Mouse (Mus musculus) hindbrain, embryonic 12.5 days (tissue): ENCODE results near the gene Babam2. TPM values are rescaled to one million over a fixed set of nuclear protein-coding genes. Genes with fewer than 3 reads are reported as not detected.

Source experiments
- ATAC-seq: fragments of 200-750 bp; cut with Nextera tagmentation; 2 replicates; pipeline ENCODE4 v1.8.0; 2017; ENCODE audit warnings: moderate TSS enrichment; ENCODE audit not compliant: low FRiP score
- H3K27ac ChIP-seq: fragments of 300-500 bp; sonication (generic); 2 replicates; pipeline ENCODE4 v1.5.1; 2016; ENCODE audit warnings: mild to moderate bottlenecking
- H3K27me3 ChIP-seq: fragments of 300-500 bp; sonication (generic); 2 replicates; pipeline ENCODE4 v1.6.1; 2016; ENCODE audit warnings: mild to moderate bottlenecking
- H3K36me3 ChIP-seq: fragments of 300-500 bp; sonication (generic); 2 replicates; pipeline ENCODE4 v1.6.1; 2016; ENCODE audit warnings: mild to moderate bottlenecking
- H3K4me1 ChIP-seq: fragments of 300-500 bp; sonication (generic); 2 replicates; pipeline ENCODE4 v1.6.1; 2016
- H3K4me2 ChIP-seq: fragments of 300-500 bp; sonication (generic); replicated peaks from 2 replicates; pipeline ENCODE4 v1.6.1; 2016; ENCODE audit warnings: mild to moderate bottlenecking
- H3K4me3 ChIP-seq: fragments of 300-500 bp; sonication (generic); 2 replicates; pipeline ENCODE4 v1.5.1; 2016; ENCODE audit warnings: mild to moderate bottlenecking
- H3K9ac ChIP-seq: fragments of 300-500 bp; sonication (generic); 2 replicates; pipeline ENCODE4 v1.6.1; 2016; ENCODE audit warnings: mild to moderate bottlenecking, moderate library complexity
- H3K9me3 ChIP-seq: fragments of 300-500 bp; sonication (generic); replicated peaks from 2 replicates; pipeline ENCODE4 v1.6.1; 2016; ENCODE audit warnings: mild to moderate bottlenecking
- WGBS: fragments of 180-500 bp; shearing (Covaris S2); methylation state at CpG from one replicate; pipeline ENCODE4 v1.1.7; 2016; 5-methylcytosine and 5-hydroxymethylcytosine counted together
- polyA plus RNA-seq: library from polyadenylated mRNA; unstranded; fragments of >200 nt; fragmentation: Nextera tagmentation; extraction: Ambion mirVana; gene quantifications from 2 replicates; pipeline ENCODE4 v1.2.1, GENCODE M21; 2016

Babam2 gene
- polyA plus RNA-seq, 1 experiment from 2014 or later, result 45.2 TPM

DNA sequence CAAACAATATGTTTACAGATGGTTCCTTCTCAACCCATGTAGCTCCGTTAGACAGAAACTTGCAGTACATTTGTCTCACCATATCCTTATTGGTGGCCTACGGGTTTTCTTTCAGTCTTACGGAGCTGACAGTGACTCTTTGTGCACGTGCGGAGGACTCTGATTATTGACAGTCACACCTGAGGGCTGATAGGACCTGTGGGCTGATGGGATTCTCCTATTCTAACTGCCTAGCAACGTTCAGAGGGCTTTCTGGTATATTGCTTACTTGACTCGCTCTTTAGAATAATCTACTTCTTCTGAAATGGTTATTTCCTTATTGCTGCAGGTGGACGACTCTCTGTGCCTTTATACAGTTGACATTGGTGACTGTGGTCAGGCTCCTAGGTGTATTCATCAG, 243.4 kb downstream of the Babam2 start:
- Histone ChIP-seq H3K9me3 (no peaks in the 10 kb centered on the region), H3K36me3 (no peaks in the 10 kb centered on the region), H3K27me3 (no peaks in the 10 kb centered on the region), H3K4me3 (no peak overlapping the region), H3K9ac (no peak overlapping the region), H3K4me2 (no peak overlapping the region), H3K27ac (no peak overlapping the region), H3K4me1 (no peaks in the 10 kb centered on the region)
- ATAC-seq, result no peak
- WGBS, result 88% methylated on average over 8 of the region's 8 CpGs

DNA sequence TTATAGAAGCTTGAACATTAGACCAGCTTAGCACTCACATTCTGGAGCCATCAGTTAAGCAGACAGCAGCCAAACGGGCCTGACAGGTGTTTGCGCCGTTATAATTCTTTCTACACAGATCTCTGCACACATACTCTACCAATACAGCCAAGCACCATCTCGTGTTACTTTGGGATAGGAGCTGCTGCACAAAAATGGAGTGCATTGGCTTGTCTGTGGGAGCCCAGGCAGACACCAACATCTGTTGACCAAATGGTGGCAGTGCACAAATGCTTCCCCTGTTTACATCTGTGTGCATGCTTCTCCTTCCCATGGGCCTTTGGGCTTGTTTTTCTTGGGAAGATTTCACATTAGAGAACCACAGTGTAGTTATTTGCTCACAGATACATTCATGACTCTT, 249.7 kb downstream of the Babam2 start:
- no peaks in the 10 kb centered on the region for H3K9me3 ChIP-seq
- no peak overlapping the region for H3K27ac ChIP-seq
- no peak overlapping the region for H3K4me3 ChIP-seq
- no peaks in the 10 kb centered on the region for H3K4me1 ChIP-seq
- no peak overlapping the region for H3K9ac ChIP-seq
- no peaks in the 10 kb centered on the region for H3K27me3 ChIP-seq
- WGBS, result 76% methylated on average over 4 of the region's 4 CpGs
- no peak overlapping the region for H3K4me2 ChIP-seq
- ATAC-seq, result no peak
- H3K36me3 ChIP-seq, result no peaks in the 10 kb centered on the region

DNA sequence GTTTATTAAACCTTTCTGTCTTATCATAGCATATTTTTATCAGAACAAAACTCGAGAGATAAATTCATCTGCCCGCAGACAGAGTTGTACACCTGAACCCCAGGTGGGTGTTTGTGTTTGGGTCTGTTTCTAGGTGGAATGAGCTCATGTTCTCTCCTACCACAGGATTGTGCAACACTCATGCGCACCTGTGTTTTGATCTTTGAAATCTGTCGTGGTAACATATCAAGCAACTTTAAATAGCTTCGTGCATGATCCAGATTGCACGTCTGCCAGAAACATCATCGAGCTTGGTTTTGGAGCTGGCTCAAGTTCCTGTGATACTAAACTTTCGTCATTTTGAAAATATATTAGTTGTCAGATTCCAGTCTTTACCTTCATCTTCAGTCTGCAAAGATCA, 251.9 kb downstream of the Babam2 start:
- ATAC-seq, result no peak
- H3K4me2 ChIP-seq, result no peak overlapping the region
- no peaks in the 10 kb centered on the region for H3K27me3 ChIP-seq
- no peak overlapping the region for H3K9ac ChIP-seq
- H3K4me1 ChIP-seq, result no peaks in the 10 kb centered on the region
- no peaks in the 10 kb centered on the region for H3K9me3 ChIP-seq
- 88% methylated on average over 8 of the region's 8 CpGs for WGBS
- no peaks in the 10 kb centered on the region for H3K36me3 ChIP-seq
- no peak overlapping the region for H3K27ac ChIP-seq
- no peak overlapping the region for H3K4me3 ChIP-seq

DNA sequence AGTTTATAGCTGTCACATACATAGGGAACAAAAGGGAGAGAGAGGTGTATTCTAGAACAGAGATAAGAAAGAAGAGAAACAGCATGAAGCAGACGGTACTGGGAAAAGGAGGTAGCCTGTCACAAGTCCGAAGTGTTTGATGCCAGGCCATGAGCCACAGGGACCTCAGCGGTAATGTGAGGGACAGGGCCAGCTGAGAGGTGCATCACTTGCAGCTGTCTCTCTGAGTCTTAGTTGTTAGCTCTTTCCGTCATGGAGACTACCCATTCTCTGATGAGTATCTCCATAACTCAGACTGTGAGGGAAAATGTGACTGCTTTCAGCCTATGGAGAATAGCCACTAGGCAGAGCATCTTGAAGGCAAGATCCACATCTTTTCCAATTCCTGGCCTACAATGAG, 253.0 kb downstream of the Babam2 start:
- Histone ChIP-seq H3K9me3 (no peaks in the 10 kb centered on the region), H3K9ac (no peak overlapping the region), H3K4me1 (no peaks in the 10 kb centered on the region), H3K4me3 (no peak overlapping the region), H3K27me3 (no peaks in the 10 kb centered on the region), H3K36me3 (no peaks in the 10 kb centered on the region), H3K4me2 (no peak overlapping the region), H3K27ac (no peak overlapping the region)
- ATAC-seq, result no peak
- 95% methylated on average over 4 of the region's 4 CpGs for WGBS

DNA sequence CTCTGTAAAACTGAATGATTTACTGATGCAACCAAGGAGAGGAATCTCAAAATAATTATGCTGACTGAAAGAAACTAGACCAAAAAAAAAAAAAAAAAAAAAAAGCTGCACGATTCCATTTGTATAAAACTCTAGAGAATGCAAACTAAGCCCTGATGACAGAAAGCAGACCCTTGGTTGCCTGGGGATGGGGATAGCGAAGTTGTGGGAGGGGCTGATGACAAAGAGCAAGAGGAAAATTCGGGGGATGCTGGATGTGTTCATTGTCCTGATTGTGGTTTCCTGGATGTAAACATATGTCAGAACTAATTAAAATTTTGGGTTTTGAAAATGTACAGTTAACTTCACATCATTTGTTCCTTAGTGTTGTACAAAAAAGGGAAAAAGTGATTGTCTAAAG, 257.7 kb downstream of the Babam2 start:
- Histone ChIP-seq H3K36me3 (no peaks in the 10 kb centered on the region), H3K4me1 (no peaks in the 10 kb centered on the region), H3K9me3 (no peaks in the 10 kb centered on the region), H3K4me3 (no peak overlapping the region), H3K4me2 (no peak overlapping the region), H3K27me3 (no peaks in the 10 kb centered on the region), H3K9ac (no peak overlapping the region), H3K27ac (no peak overlapping the region)
- 89% methylated on average over 3 of the region's 3 CpGs for WGBS
- ATAC-seq, result no peak

DNA sequence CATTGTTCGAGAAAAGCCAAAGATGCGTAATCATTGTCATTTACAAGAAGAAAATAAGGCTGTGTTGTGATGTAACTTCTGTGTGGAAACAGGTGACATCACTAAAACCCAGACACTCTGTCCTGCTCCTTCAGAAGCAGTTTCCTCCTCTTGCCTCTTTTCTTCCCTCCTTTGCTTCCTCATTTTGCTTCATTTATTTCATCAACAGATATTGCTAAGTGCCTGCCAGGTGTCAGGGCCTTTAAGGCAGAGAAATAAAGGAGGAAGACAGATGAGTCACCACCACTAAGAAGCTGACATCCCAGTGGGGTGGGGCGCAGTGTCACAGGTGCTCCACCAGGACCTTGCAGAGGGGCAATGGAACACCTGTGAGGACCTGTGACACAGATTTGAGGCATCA, 258.9 kb downstream of the Babam2 start:
- WGBS, result 93% methylated on average over 3 of the region's 3 CpGs
- H3K27me3 ChIP-seq, result no peaks in the 10 kb centered on the region
- no peaks in the 10 kb centered on the region for H3K36me3 ChIP-seq
- H3K9me3 ChIP-seq, result no peaks in the 10 kb centered on the region
- ATAC-seq, result no peak
- no peak overlapping the region for H3K27ac ChIP-seq
- no peak overlapping the region for H3K9ac ChIP-seq
- H3K4me1 ChIP-seq, result no peaks in the 10 kb centered on the region
- H3K4me2 ChIP-seq, result no peak overlapping the region
- H3K4me3 ChIP-seq, result no peak overlapping the region

DNA sequence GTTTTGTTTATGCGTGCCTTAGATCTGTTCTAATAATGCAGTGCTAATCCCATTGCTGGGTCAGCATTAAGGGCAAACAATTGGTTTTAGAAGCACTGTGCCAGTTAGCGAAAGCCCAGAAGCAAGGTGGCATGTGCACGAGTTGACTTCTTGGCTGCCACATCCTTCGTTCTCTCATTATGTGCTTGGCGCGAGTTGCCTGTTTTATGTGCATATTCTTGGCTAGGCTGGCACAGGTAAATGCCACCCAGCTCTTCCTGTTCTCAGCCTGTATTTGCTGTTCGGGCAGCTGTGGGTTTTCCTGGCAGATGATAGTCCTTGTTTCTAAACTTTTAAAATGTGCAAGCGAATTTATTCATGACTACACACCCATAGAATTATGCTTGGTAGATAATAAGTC, 262.4 kb downstream of the Babam2 start:
- Histone ChIP-seq H3K4me1 (no peaks in the 10 kb centered on the region), H3K36me3 (no peaks in the 10 kb centered on the region), H3K4me3 (no peak overlapping the region), H3K9me3 (no peaks in the 10 kb centered on the region), H3K9ac (no peak overlapping the region), H3K27me3 (no peaks in the 10 kb centered on the region), H3K27ac (no peak overlapping the region), H3K4me2 (no peak overlapping the region)
- no peak for ATAC-seq
- 79% methylated on average over 8 of the region's 8 CpGs for WGBS

DNA sequence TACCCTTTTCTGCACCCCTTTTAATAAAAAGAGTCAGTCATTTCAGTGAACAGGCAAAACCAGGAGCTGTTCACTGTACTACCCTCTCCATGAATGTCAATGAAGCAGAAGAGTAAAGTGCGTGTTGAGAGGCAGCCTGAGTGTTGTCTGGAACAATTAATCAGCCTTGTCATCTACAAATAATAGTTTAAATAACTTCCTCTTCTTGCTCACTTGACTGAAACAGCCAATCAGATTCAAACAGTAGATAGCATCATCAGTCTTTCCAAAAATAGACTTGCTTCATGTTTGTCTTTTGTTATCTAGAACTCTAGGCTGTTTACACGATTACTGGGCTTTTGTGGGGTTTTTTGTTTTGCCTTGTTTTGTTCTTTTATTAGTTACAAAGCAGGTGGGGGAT, 263.9 kb downstream of the Babam2 start:
- Histone ChIP-seq H3K27me3 (no peaks in the 10 kb centered on the region), H3K36me3 (no peaks in the 10 kb centered on the region), H3K4me3 (no peak overlapping the region), H3K4me2 (no peak overlapping the region), H3K27ac (no peak overlapping the region), H3K4me1 (no peaks in the 10 kb centered on the region), H3K9ac (no peak overlapping the region), H3K9me3 (no peaks in the 10 kb centered on the region)
- 46% methylated on average over 2 of the region's 2 CpGs for WGBS
- ATAC-seq, result no peak

DNA sequence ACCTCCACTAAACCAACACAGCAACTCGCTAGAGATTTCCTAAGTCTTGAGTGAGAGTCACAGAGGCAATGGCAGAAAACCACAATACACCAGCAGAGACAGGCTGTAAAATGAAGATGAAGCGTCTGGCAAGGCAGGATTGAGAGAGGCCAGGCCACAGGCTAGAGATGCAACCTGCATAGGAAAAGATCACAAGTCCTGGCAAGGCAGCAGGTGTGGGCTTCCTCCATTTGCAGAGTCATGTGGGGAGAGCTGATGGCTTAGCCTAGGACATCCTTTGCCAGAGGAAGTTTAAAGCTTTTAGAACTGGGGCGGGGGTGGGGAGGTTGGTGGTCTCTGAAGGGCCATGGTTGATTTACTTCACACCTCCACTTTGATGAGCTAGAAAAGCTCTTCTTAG, 264.9 kb downstream of the Babam2 start:
- Histone ChIP-seq H3K27me3 (no peaks in the 10 kb centered on the region), H3K4me2 (no peak overlapping the region), H3K36me3 (no peaks in the 10 kb centered on the region), H3K4me3 (no peak overlapping the region), H3K9ac (no peak overlapping the region), H3K4me1 (no peaks in the 10 kb centered on the region), H3K9me3 (no peaks in the 10 kb centered on the region), H3K27ac (no peak overlapping the region)
- WGBS, result 85% methylated on average over 3 of the region's 3 CpGs
- no peak for ATAC-seq

DNA sequence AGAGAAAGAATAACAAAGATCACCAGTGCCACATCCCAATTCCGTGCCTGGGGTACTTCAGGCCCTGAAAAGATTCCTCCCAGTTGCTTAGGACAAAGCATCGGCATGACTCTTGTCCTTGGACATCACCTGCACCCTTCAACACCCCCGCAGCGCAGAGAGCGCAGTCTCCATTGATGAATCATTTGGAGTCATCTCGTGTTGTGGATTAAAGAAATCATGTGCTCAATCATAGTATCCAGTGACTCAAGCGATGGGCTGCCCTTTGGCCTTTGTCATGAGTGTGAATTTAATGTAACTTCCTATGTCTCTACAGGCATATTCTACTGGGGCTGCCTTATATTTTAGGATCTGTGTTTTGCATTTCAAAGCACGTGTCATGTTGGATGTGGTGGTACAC, 265.9 kb downstream of the Babam2 start:
- H3K4me3 ChIP-seq, result no peak overlapping the region
- no peaks in the 10 kb centered on the region for H3K9me3 ChIP-seq
- H3K27ac ChIP-seq, result no peak overlapping the region
- no peak overlapping the region for H3K4me2 ChIP-seq
- ATAC-seq, result no peak
- H3K4me1 ChIP-seq, result peaks cover 4% of the 10 kb centered on the region; the same call in 1 of the 2 replicates
- no peak overlapping the region for H3K9ac ChIP-seq
- H3K36me3 ChIP-seq, result no peaks in the 10 kb centered on the region
- no peaks in the 10 kb centered on the region for H3K27me3 ChIP-seq
- whole genome bisulfite sequencing, result 83% methylated on average over 8 of the region's 8 CpGs

DNA sequence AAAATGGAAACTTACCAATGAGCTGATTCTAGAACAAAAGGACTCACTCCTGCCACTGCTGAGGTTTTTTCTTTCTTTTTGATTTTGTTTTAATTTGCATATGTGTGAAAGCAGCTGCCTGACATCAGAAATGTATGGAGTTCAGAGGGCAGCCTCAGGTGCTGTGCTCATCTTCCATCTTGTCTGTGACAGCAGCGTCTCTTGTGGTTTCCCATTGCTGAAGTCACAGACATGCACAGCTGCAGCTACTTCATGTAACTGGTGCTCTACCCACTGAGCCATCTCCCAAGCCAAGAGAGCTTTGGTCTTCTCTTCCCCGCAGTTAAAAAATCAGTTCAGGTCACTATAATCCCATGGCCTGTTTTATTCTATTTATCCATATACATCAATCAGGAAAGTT, 266.4 kb downstream of the Babam2 start:
- ATAC-seq, result no peak
- no peak overlapping the region for H3K4me3 ChIP-seq
- H3K4me1 ChIP-seq, result peaks cover 4% of the 10 kb centered on the region; the same call in 1 of the 2 replicates
- 81% methylated on average over 2 of the region's 2 CpGs for WGBS
- H3K27ac ChIP-seq, result no peak overlapping the region
- no peak overlapping the region for H3K9ac ChIP-seq
- H3K27me3 ChIP-seq, result no peaks in the 10 kb centered on the region
- H3K9me3 ChIP-seq, result no peaks in the 10 kb centered on the region
- no peaks in the 10 kb centered on the region for H3K36me3 ChIP-seq
- H3K4me2 ChIP-seq, result no peak overlapping the region

DNA sequence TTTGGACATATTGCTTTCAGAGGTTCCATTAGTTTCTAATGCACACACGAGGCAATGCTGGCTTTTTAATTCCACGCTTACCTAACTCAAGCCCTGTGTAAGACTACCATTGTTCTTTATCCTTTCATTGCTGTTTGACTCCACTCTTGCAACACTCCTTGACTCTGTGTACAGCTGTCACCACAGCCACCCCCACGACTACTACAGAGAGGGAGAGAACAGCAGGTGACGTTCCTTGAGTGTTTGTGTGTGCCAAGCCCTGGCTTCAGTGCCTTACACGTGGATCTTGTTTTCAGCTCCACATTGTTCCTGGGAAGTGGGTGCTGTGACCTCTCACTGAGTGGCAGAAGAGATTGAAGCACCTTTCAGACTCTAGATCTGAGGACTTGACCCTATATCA, 269.3 kb downstream of the Babam2 start:
- Histone ChIP-seq H3K4me3 (no peak overlapping the region), H3K9me3 (no peaks in the 10 kb centered on the region), H3K4me1 (peaks cover 4% of the 10 kb centered on the region; the same call in 1 of the 2 replicates), H3K36me3 (no peaks in the 10 kb centered on the region), H3K9ac (no peak overlapping the region), H3K4me2 (no peak overlapping the region), H3K27me3 (no peaks in the 10 kb centered on the region), H3K27ac (no peak overlapping the region)
- no peak for ATAC-seq
- 76% methylated on average over 5 of the region's 5 CpGs for WGBS

DNA sequence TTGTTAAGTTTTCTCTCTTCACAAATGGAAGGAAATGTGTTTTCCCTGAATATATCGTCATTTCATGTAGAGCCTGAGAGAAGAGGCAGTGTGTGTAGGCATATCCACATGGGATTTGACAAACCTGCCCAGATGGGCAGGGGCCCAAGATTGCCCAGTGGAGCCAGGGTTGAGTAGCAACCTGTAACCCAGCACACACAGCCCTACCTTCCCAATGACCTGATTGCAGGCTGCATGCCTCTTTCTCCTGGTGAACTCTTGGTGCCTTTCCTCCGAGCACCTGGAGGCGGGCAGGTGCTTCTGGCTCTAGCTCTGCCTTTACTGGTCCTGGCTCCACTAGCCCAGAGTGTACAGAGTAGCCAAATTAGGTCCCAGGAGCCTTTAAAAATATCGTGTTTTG, 270.0 kb downstream of the Babam2 start:
- no peak for ATAC-seq
- WGBS, result 82% methylated on average over 4 of the region's 4 CpGs
- no peak overlapping the region for H3K27ac ChIP-seq
- H3K4me1 ChIP-seq, result peaks cover 4% of the 10 kb centered on the region; the same call in 1 of the 2 replicates
- no peak overlapping the region for H3K4me3 ChIP-seq
- H3K27me3 ChIP-seq, result no peaks in the 10 kb centered on the region
- no peaks in the 10 kb centered on the region for H3K9me3 ChIP-seq
- no peak overlapping the region for H3K9ac ChIP-seq
- H3K4me2 ChIP-seq, result no peak overlapping the region
- no peaks in the 10 kb centered on the region for H3K36me3 ChIP-seq
